Mouse (Mus musculus): ENCODE data around the gene Ppil4.

- TF ChIP-seq POLR2A (IDR thresholded peaks at IDR 0.05; ENCODE audit: borderline replicate concordance, insufficient read depth, low read length) (no peak), CTCF (IDR thresholded peaks at IDR 0.05; ENCODE audit: borderline replicate concordance, insufficient read depth, low read depth, low read length) (no peak)
Observed at GRCm38 (mm10) chr10:7838874-7839421, 46.3 kb downstream of the Ppil4 start.

Measured in cerebellum, adult 2 months (tissue).